Mouse (Mus musculus): ENCODE measurements around the gene Med8.

GRCm38 (mm10) chr4:118364641-118365040, 44.5 kb upstream of the Med8 start:
- TF ChIP-seq CTCF (conservative IDR thresholded peaks at IDR 0.05; ENCODE audit: insufficient read depth, insufficient read length, low read depth, low read length): no peak
- no peak for TF ChIP-seq POLR2A (IDR thresholded peaks at IDR 0.05; ENCODE audit: low read depth, low read length)
